Comparison of ENCODE assay signal across 22 mouse cellular contexts in genomic region chr1:59370355-59370950, GRCm38 (mm10).
DNase-seq lines count a peak whose midpoint lies in the region; ATAC-seq and TF ChIP-seq lines count a peak whose summit lies in the region.
"Had no signal": no experiment of that assay in that cellular context is flagged by ENCODE, and none has a peak within 500 bp of the region (broad histone marks: within the 10 kb centered on the region; RNA-seq: fewer than 3 reads in every experiment).

No protein-coding gene starts in this region.

- TF ChIP-seq POLR2A in MEL (IDR thresholded peaks at IDR 0.05; ENCODE audit: control insufficient read depth in 1 of 2, insufficient read depth in 1 of 2, low read depth in 1 of 2, low read length in 2 of 2, poor library complexity in 1 of 2), result no peak

- ATAC-seq in cerebellum, adult (ENCODE audit: insufficient number of reproducible peaks, low FRiP score, low TSS enrichment), result 0 out of 2 replicates have a peak, but pooled peaks have one; percentile 26
- ATAC-seq in megakaryocyte-erythroid progenitor cell, adult 5-6 weeks (replicated peaks; ENCODE audit: low FRiP score, low TSS enrichment, poor library complexity, severe bottlenecking), result peak; percentile 46; the same call in 1 of the 2 replicates
- ATAC-seq: forebrain, embryonic 13.5 days; forebrain, embryonic 16.5 days; hindbrain, embryonic 16.5 days; intestine, embryonic 15.5 days; Patski had no signal

- H3K9me3 ChIP-seq in MEL (replicated peaks; ENCODE audit: insufficient read depth, low read length), result no peaks in the 10 kb centered on the region
- H3K9me3 ChIP-seq: forebrain, embryonic 10.5 days; forebrain, embryonic 13.5 days; hindbrain, embryonic 10.5 days; hindbrain, embryonic 13.5 days; intestine, embryonic 15.5 days had no signal

- H3K4me1 ChIP-seq in MEL (ENCODE audit: control insufficient read depth in 1 of 2, insufficient read depth in 2 of 2, low read length in 2 of 2), result peaks cover 21 to 33% of the 10 kb centered on the region in 2 experiments
- H3K4me1 ChIP-seq: forebrain, embryonic 13.5 days had no signal

- no peak for DNase-seq in cerebellum, postnatal 4 days (ENCODE audit: low spot score in 2 of 2)
- peak; percentile 53 for DNase-seq in cerebellum, adult 9-11 months
- DNase-seq in cerebellum, adult 8-10 months, result no peak
- peak; percentile 52 for DNase-seq in MEL (ENCODE audit: low read depth, low spot score)
- DNase-seq in left cerebral cortex, adult 2 months (ENCODE audit: extremely low spot score in 1 of 2, low spot score in 2 of 2), result no peak
- DNase-seq: adrenal gland, postnatal 10 days; adrenal gland, postnatal 36 days; cerebellum, adult 11-12 months; cerebellum, postnatal 25 days; gastrocnemius, postnatal 10 days; gastrocnemius, postnatal 36 days; heart, postnatal 36 days had no signal

- no peak for TF ChIP-seq CTCF in MEL (IDR thresholded peaks at IDR 0.05 in 2 of 3, conservative IDR thresholded peaks at IDR 0.05 in 1 of 3; ENCODE audit: control insufficient read depth in 1 of 3, insufficient read depth in 1 of 3, low read depth in 2 of 3, low read length in 3 of 3, poor library complexity in 1 of 3, severe bottlenecking in 1 of 3)
- no peak for TF ChIP-seq CTCF in left cerebral cortex, adult 2 months (IDR thresholded peaks at IDR 0.05)

- TF ChIP-seq RAD21 in MEL (IDR thresholded peaks at IDR 0.05; ENCODE audit: low read depth, low read length), result no peak

- H3K27ac ChIP-seq in MEL (ENCODE audit: control insufficient read depth, low read depth, low read length), result peak overlapping the region; percentile 11; the same call in 1 of the 2 replicates
- H3K27ac ChIP-seq in left cerebral cortex, adult 2 months, result no peak overlapping the region
- H3K27ac ChIP-seq: forebrain, embryonic 10.5 days; forebrain, embryonic 13.5 days; hindbrain, embryonic 10.5 days; hindbrain, embryonic 13.5 days; intestine, embryonic 15.5 days had no signal

- no peaks in the 10 kb centered on the region for H3K27me3 ChIP-seq in MEL (ENCODE audit: control insufficient read depth in 1 of 2, insufficient read depth in 2 of 2, low read length in 2 of 2)
- H3K27me3 ChIP-seq: forebrain, embryonic 13.5 days; hindbrain, embryonic 13.5 days; intestine, embryonic 15.5 days; Patski had no signal

- H3K36me3 ChIP-seq in MEL (ENCODE audit: control insufficient read depth in 1 of 2, insufficient read depth in 2 of 2, low read length in 2 of 2), result peaks cover 0 to 27% of the 10 kb centered on the region in 2 experiments; a peak in 2 of 4 replicates
- H3K36me3 ChIP-seq: forebrain, embryonic 10.5 days; hindbrain, embryonic 10.5 days; hindbrain, embryonic 13.5 days; intestine, embryonic 15.5 days had no signal

- intact Hi-C loops in left cerebral cortex, adult 2 months (cut with DNase I), result no loop called here

- H3K79me2 ChIP-seq in MEL (ENCODE audit: control insufficient read depth, insufficient read depth, low read length, poor library complexity), result no peaks in the 10 kb centered on the region

- TF ChIP-seq EP300 in MEL (IDR thresholded peaks at IDR 0.05; ENCODE audit: low read depth in 1 of 2, low read length in 2 of 2), result peak; percentile 54 to 56; a peak in 2 of 4 replicates

- H3K9ac ChIP-seq in MEL (ENCODE audit: control insufficient read depth, low read depth, low read length, poor library complexity, severe bottlenecking), result no peak overlapping the region
- H3K9ac ChIP-seq: forebrain, embryonic 13.5 days; hindbrain, embryonic 13.5 days; intestine, embryonic 15.5 days had no signal

- H3K4me3 ChIP-seq in MEL (ENCODE audit: control insufficient read depth in 1 of 2, insufficient read depth in 1 of 2, low read depth in 2 of 2, low read length in 2 of 2), result no peak overlapping the region
- no peak overlapping the region for H3K4me3 ChIP-seq in left cerebral cortex, adult 2 months
- H3K4me3 ChIP-seq: forebrain, embryonic 10.5 days; forebrain, embryonic 13.5 days; hindbrain, embryonic 10.5 days; hindbrain, embryonic 13.5 days; intestine, embryonic 15.5 days had no signal

TF ChIP-seq in MEL, 35 proteins besides CTCF, POLR2A, EP300 and RAD21:
- peak; percentile 28; the same call in 1 of the 2 replicates for TF ChIP-seq TCF12 (IDR thresholded peaks at IDR 0.05; ENCODE audit: low read depth, low read length)
- no peak for TF ChIP-seq MAX (IDR thresholded peaks at IDR 0.05; ENCODE audit: low read length)
- TF ChIP-seq GATA1 (IDR thresholded peaks at IDR 0.05; ENCODE audit: low read depth, low read length), result peak; percentile 68
- TF ChIP-seq TBP (IDR thresholded peaks at IDR 0.05; ENCODE audit: low read depth, low read length), result 0 out of 2 replicates have a peak, but pooled peaks have one; percentile 11
- TF ChIP-seq MAFK (IDR thresholded peaks at IDR 0.05; ENCODE audit: borderline replicate concordance, low read depth, low read length), result no peak
- TF ChIP-seq TAL1 (IDR thresholded peaks at IDR 0.05; ENCODE audit: low read length), result peak; percentile 36
- peak; percentile 42; the same call in 1 of the 2 replicates for TF ChIP-seq ZNF384 (IDR thresholded peaks at IDR 0.05; ENCODE audit: low read depth, low read length)
- no peak for TF ChIP-seq ZKSCAN1 (IDR thresholded peaks at IDR 0.05; ENCODE audit: low read depth, low read length)
- TF ChIP-seq RCOR1 (IDR thresholded peaks at IDR 0.05; ENCODE audit: low read depth, low read length), result peak; percentile 32; the same call in 1 of the 2 replicates

Comparison
In these comparisons a context has a peak if more than half of its experiments do, and no peak if none do; other contexts are left out.
1. DNase-seq: peak in cerebellum, adult 9-11 months (single experiment) and MEL (single experiment); none in cerebellum, postnatal 4 days (0 of 2), cerebellum, adult 8-10 months (single experiment) and left cerebral cortex, adult 2 months (0 of 2).